Mouse (Mus musculus) heart, adult 8-10 months (tissue): ENCODE measurements around the gene Gm6899. TPM values are rescaled to one million over a fixed set of nuclear protein-coding genes. Genes with fewer than 3 reads are reported as not detected.

ENCODE experiments used
- DNase-seq: peaks from one replicate; pipeline ENCODE4 v3.0.0; 2022; ENCODE audit warnings: low spot score
- total RNA-seq, 4 experiments: library from RNA; stranded (reverse); gene quantifications; 2 replicates each; pipeline ENCODE4 v1.2.4; 2022

The Gm6899 gene
- total RNA-seq, 4 experiments from 2014 or later, result not detected

DNA sequence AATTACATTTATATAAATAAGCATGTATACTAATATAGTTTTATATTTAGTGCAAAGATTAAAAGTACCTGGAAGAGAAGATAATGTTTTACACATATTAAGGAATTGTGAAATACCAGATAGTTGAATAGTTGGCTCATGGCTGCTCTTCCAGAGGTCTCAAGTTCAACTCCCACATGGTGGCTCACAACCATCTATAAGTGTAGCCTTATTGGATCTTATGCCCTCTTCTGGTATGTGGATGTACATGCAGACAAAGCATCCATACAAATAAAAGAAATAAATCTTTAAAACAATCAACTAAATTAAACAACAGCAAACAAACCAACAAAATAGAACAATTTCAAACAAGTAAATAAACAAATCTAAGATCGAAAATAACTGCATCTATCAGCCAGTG lies 49.1 kb downstream of the Gm6899 start:
- DNase-seq, result no peak

Other genes with a start within 250 kb of the Gm6899 start
- gene Fancl, start 207.1 kb upstream of the Gm6899 start, total RNA-seq, result 1 to 10 TPM; 7.2 to 9.2 (median 8.0) TPM
- gene Vrk2, start 758 bp downstream of the Gm6899 start, total RNA-seq, result 1 to 10 TPM; 4.6 to 8.0 (median 5.7) TPM